Mouse (Mus musculus): Measurements from ENCODE around the gene Slit1. TPM values are rescaled to one million over a fixed set of nuclear protein-coding genes. Genes with fewer than 3 reads are reported as not detected.
A peak's percentile ranks its signal among the peaks of the same experiment; 100 is the strongest.

Slit1 gene
- 0.42 TPM in 1 of 2 replicates, not detected in the other for total RNA-seq (2015; ENCODE audit: low replicate concordance)
- 0.14 and 0.51 TPM in 2 replicates for total RNA-seq (2017; ENCODE audit: low replicate concordance)

DNA sequence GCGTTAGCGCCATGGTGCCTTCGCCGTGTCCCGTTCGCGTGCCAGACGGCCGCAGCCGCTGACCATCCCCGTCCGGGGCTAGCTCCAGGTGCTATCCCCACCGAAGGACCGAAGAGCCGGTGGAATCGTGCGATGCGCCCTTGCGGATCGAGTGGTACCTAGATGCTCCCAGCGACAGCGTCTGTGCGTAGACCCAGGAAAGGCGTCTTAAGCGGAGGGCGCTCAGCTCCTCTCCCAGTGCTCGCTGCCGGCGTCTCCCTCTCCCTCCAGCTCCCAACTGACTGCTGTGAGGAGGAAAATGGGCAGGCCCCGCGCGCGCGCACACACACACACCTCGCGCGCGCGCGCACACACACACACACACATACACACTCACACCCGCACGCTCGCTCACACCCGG, at the start of gene Slit1:
Gene Slit1 (minus strand): TSS at position 270 of the 400 bp plus-strand sequence.
- ATAC-seq (replicated peaks; ENCODE audit: low FRiP score, poor library complexity, severe bottlenecking) = no peak

DNA sequence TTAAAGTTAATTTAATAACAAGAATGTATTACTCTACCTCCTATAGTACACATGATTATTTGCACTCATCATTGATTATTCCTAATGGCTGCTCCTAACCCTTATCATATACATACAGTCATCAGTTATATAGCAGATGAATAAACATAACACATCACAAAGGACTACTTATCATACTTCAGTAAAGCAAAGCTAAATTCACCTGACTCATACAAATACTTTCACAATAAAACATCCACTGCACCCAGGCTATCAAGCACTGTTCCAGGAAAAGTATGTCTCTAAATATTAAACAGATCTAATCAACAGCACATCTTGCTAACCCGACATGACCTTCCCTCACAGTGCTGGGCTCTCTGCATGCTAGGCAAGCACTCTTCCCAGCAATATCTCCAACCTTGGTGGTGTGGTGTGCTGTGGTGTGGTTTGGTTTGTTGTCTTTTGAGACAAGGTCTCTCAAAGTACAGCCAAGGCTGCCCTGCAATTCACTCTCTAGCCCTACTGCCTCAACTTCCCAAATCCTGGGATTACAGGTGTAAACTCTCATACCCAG, 49.5 kb upstream of the Slit1 start:
- ATAC-seq (replicated peaks; ENCODE audit: low FRiP score, poor library complexity, severe bottlenecking) = no peak

DNA sequence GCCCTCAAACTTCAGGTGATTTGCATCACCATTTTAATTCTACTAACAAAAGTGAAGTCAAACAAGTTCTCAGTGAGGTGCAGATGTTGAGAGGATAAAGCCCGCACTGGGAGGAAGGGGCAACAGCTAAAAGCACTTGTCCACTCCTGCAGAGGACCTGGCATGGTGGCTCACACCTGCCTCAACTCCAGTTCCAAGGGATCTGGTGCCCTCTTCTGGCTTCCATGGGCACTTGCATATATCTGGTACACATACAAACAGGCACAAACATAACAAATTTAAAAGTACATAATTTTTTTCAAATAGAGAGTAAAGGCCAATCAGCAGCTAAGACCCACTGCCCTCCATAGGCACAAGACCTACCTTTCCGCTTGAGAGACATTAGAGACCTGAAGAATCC, 47.9 kb upstream of the Slit1 start:
- peak; percentile 75; the same call in 1 of the 2 replicates for ATAC-seq (replicated peaks; ENCODE audit: low FRiP score, poor library complexity, severe bottlenecking)

DNA sequence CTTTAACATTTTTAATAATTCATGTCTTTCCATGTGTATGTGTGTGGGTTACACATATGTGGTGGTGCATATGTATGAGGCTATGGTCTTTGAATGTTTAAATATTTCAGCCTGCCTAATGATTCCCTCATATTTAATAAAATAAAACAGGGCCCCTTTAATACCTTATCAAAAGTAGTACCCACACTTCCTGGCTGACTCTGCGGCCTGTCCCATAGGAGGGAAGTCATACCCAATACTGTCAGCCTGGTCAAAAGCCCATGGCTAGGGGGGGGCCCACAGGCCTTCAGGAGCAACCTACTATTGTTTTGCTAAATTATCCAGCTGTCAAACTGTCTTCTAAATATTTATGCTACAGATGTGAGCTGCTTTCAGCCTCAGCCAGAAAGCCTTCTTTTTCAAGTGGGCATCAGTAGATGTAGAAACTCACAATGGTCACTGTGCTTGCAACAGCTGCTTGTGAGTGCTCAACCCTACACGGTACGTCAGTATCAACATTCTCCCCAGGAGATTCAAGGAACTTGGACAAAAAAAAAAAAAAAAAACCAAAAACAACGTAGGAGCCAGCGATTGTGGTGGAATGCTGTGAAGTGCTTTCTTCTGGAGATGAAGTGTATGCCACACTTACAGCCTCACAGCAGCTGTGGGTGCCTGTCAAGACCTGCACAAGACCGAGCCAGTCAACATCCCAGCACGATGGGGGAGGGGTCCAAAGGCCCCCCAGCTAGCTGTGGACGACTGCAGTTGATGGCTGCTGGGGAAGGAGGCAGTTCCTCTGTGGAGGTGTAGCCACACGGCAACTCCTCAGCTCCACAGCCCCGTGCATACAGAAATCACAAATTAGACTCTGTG, 45.9 kb upstream of the Slit1 start:
- ATAC-seq (replicated peaks; ENCODE audit: low FRiP score, poor library complexity, severe bottlenecking) = no peak

DNA sequence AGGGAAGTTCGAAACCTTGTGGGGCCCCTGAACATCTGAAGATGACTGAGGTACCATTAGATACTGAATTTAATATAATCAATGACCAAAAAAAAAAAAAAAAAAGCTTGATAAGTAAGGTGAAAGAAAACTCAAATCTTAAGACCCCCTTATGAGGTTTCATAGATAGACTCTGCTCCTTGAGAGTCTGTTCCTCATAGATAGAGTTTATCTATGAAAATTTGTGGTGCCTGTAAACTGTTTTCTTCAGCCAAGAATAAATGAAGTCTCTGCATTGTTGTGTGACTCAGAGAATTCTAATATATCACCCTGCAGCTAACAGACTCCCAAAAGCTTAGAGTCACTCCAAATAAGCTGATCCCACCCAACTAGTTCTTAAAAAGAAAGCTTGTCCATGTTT, 43.4 kb upstream of the Slit1 start:
- no peak for ATAC-seq (replicated peaks; ENCODE audit: low FRiP score, poor library complexity, severe bottlenecking)

DNA sequence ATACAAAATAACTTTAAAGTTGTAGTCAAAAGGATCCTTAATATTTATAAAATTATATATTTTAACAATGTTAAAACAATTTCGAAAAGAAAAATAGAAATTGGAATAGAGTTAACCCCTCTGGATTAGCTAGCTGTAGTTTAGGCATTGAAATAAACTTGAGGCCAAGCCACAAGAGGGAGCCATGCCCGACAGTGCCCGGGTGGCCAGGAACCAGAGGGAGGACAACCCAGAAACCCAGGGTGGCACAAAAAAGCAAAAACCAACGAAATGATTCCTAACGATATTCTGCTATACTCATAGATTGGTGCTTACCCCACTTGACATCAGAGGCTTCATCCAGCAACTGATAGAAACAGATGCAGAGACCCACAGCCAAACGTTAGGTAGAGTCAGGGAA, 34.0 kb upstream of the Slit1 start:
- no peak for ATAC-seq (replicated peaks; ENCODE audit: low FRiP score, poor library complexity, severe bottlenecking)

DNA sequence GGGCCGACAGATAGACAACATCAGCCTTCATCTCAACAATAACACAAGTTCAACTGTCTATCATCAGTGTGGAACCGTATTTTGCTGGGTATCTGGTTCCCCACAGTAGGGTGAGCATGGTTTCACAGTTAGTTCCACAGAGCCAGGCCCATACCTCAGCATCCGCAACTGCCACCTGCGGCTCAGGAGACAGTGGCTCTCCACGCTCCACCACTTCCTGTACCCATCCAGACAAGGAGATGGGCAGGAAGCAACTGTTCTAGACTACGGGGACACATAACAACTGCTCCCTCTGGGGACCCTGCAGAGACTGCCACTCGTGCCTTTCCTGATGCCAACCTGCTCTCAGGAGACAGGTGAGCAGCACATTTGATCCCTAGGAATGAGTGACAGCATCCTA, 25.2 kb upstream of the Slit1 start:
- ATAC-seq (replicated peaks; ENCODE audit: low FRiP score, poor library complexity, severe bottlenecking) = no peak

DNA sequence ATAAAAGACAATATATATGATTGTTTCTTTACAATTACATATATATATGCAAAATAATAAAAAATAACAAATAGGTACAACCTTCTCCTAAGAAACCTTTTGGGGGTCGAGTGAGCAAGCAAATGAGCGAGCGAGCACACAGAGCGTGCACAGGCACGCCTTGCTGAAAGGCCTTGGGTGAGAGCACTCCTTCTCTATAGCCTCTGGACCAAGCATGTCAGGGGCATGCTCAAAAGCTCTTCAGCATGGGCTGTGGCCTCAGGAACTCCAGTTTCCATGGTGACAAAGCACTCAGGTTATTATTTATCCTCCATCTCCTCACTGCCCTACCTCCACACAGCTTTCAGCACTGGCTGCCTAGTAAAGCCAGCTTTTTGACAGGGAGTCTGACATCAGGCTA, 23.2 kb upstream of the Slit1 start:
- no peak for ATAC-seq (replicated peaks; ENCODE audit: low FRiP score, poor library complexity, severe bottlenecking)

DNA sequence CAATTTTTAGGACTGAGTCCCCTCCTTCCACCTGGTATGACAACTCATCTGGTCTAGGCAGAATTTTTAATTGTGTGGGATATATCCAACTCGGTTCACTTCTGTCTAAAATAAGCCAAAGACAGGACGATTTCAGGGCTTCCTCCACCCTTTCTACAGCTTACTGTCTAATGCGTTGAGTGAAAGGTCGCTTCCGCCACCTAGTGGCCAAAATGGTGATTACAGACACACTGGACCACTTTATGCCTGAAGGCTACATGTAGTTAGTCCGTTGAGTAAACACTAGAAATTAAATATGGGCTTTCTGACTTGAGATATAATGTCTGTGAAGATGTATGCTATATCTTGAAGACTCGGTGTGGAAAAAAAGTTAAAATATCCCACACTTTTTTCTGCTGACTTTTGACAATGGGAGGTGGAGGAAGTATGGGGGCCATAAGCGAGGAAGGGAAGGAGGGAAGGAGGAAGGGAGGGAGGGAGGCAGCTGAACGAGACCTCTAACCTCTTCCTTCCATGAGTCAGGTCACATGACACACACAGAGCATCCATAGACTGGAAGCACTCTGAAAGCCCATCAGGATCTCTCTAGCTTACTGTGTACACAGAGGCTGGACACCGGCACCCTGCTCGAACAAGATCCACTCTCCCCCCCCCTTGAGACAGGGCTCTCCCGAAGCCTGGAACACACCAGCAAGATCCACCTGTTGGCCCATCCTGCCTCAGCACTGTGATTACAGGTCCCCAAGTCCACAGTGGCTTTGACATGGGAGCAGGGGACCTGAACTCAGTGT, 20.6 kb upstream of the Slit1 start:
- ATAC-seq (replicated peaks; ENCODE audit: low FRiP score, poor library complexity, severe bottlenecking) = peak; percentile 77

DNA sequence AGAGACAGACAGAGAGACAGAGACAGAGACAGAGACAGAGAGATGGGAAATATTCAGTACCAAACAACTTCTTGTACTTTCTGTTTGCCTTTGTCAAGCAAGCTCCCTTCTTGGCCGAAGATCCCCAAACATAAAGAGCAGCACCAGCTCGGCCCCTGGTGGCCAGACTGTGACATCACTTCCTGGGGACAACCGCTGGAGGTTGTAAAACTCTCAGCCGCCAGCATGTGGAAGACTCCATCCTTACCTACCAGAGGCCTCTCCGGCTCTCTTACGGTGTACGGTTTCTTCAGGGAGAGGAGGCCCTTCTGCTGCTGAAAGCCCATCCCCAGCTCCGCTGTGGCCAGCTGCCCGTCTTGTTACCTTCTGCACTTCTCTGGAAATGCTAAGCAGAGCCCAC, 18.1 kb upstream of the Slit1 start:
- no peak for ATAC-seq (replicated peaks; ENCODE audit: low FRiP score, poor library complexity, severe bottlenecking)

DNA sequence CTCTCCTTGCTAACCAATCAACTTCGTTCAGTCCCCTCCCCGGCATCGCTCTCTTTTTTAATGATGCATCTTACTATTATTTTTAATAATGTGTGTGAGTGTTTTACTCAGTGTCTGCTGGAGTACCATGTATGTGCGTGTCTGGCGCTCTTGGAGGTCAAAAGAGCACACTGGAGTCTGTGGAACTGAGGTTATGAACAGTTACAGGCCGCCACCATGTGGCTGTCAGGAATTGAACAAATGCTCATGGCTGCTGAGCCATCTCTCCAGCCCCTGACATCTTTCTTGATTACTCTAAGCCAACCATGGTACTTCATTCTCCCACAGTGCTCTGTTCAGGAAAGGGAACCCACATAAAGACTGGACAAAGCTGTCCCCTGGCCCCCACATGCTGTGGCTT, 16.3 kb upstream of the Slit1 start:
- ATAC-seq (replicated peaks; ENCODE audit: low FRiP score, poor library complexity, severe bottlenecking) = no peak

DNA sequence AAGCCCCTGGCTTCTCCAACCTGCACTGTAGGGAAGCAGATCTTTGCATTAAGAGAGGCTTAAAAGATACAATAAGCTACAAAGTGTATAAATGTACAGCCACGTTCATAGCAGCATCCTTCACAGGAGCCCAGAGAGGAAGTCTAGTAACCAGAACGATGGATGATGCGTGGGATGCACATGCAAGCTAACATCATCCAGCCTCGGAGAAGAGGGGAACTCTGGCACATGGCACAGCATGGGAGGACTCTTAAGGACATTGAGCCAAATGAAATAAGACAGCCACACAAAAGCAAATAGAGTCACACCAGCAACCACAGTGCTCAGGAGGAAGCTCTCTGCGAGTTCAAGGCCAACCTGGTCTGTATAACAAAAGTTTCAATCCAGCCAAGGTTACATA, 15.8 kb upstream of the Slit1 start:
- no peak for ATAC-seq (replicated peaks; ENCODE audit: low FRiP score, poor library complexity, severe bottlenecking)

DNA sequence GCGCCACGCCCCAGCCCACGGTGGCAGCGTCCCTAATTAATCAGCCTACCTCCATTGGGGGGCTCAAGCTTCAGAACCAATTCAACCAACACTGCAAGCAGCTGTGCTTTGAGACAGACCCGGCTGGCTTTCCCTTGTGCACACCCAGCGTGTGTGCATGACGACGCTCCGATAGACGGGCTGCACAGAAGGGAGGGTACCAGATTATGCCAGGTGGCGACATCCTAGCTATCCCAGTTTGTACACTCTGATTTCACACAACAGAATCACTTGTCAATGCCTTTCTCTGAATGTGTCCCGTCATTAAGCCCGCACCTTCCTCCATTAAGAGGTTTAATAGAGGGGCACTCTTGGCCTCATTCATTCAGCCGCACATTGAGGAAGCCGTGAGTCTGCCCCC, 11.3 kb upstream of the Slit1 start:
- no peak for ATAC-seq (replicated peaks; ENCODE audit: low FRiP score, poor library complexity, severe bottlenecking)

DNA sequence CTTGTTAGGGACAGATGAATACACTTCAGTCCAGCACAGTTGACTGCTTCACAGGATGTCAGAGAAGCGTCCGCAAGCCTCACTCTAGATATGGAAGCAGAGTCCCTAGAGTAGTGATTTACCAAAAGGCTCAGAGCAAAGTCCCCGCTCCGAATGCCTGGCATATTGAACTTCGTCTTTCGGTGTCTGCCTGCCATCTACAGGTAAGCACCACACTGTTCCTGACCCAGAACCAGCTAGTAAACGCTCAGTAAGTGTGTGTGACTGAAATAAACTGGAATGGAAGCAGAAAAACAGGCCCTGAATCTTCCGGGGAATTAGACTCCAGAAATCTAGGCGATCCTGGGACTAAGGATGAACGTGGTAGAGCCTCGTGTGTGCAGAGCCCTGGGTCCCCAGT, 8.4 kb upstream of the Slit1 start:
- ATAC-seq (replicated peaks; ENCODE audit: low FRiP score, poor library complexity, severe bottlenecking) = no peak

DNA sequence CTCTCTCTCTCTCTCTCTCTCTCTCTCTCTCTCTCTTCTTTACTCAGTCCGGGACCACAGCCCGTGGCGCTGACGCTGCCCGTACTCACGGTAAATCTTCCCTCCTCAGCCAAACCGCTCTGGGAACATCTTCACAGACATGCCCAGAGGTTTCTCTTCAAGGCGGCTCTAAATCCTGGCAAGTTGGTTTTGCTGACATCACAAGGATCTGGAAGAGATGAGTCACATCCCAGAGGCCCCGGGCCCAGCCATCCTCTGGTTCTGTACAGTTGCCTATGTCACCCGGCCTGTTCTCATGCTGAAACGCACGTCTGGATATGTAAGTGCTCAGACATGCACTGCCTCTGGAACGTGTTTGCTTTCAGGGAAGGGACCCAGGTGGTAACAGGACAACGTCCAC, 4.0 kb upstream of the Slit1 start:
- no peak for ATAC-seq (replicated peaks; ENCODE audit: low FRiP score, poor library complexity, severe bottlenecking)

DNA sequence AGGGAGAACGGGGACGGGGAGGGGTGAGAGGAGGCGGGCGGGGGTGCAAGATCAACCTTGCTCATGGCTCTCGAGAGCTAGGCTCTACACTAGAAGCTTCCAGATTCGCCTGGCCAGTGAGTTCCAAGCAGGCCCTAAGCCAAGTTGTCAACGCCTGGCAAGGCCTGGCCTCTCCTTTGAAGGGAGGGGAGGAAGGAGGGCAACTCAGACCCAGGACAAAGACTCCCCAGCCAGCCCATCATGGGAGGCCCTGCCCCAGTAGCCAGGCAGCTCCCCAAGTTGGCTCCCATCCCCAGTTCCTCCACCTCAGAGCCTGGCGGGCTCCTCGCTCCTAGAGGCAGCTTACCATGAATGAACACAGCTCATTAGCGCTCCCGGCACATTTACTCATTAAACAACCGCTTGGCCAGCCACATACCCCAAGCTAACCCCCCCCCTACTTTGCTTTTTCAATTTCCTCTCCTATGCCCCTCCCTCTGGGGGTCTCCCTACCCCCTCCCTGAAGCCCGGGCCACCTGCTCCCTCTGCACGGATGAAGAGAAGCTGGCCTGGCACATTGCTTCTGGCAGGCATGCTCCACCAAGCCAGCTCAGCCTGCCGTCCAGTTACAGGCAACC, 2.6 kb upstream of the Slit1 start:
- no peak for ATAC-seq (replicated peaks; ENCODE audit: low FRiP score, poor library complexity, severe bottlenecking)

DNA sequence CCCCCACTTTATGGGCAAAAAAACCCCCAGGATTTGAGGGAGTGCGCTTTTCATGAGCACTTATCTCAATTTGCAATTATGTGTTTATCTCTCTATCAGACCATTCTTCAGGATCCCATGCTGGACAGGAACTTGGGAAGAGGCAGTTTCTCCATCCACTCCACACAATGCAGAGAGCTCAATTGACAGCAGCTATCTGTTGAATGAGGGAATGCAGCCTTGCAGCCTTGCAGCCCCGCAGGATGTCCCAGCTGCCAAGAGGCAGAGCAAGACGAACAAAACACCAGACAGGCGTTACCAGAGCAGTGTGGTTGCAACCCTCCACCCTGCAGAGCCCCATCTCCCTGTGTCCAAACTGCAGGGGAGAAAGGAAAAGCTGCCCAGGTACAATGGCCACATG, 4.6 kb downstream of the Slit1 start:
- no peak for ATAC-seq (replicated peaks; ENCODE audit: low FRiP score, poor library complexity, severe bottlenecking)

DNA sequence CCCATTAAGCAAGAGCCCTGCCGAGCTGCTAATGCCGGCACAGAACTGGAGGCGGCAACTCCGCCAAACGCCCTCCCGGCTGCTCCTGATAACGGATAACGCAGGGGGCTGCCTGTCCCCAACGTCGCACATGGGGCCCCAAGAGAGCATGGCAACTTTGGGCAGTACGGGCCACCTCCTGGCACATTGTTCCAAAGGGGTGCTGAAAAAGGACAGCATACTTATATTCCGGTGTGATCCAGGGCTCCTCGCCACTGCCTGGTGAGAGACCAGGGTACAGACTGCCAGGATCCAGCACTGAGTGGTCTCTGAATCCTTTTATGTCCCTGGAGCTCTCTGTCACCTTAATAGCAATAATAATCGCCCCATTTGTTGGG, 5.0 kb downstream of the Slit1 start:
- ATAC-seq (replicated peaks; ENCODE audit: low FRiP score, poor library complexity, severe bottlenecking) = no peak

DNA sequence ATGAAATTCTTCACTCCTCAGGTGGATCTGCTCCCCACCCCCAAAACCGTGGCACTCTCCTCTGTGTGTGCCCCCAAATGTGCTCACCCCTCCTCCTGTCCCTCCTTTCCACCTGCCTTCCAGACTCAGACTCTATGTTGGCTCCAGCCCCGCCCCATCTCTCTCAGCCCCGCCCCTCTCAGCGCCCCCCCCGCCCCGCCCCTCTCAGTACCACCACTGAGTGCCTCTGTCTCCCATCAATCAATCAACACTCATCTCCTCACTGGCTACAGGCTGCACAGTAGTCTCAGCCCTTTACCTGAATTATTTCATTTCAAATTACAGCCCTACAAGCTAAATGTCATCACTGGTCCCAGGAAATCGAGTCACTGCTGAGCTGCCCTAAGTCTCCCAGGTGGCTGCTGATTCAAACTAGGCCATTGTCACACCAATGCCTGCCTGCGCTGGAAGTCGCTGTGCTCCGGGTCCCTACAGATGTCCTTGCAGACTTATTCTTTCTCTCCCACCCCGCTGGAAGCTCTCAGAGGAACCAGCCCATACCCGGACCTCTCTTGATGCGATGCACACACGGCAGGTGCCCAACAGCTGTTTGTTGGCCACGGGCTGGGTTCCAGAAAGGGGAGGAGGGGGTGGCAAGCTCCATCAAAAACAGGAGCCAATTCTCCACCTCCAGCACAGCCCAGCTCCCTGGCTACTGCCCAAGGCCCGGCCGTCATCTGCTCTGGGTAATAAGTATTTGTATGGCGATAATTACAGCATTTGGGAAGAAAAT, 5.6 kb downstream of the Slit1 start:
- ATAC-seq (replicated peaks; ENCODE audit: low FRiP score, poor library complexity, severe bottlenecking) = no peak

DNA sequence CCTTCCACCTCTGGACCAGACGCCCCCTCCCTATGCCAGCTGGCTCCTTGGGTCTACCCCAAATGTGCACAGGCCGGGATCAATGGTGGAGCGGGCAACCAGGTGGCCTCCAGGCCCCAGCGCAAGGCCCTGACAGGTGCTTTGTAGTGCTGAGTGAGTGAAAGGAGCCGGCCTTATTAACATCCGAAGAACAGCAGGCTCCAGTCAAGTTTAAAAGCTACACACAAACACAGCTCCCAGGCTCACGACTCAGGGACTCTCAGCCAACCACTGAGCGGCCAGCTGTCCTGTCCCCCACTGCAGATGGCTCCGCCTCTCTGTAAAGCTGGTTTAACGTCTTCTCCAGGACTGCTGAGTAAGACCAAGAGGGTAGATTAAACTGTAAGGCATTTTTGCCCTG, 8.8 kb downstream of the Slit1 start:
- ATAC-seq (replicated peaks; ENCODE audit: low FRiP score, poor library complexity, severe bottlenecking) = peak; percentile 37; the same call in 1 of the 2 replicates

Measured in erythroblast, adult 5-6 weeks (primary cell).